Mouse (Mus musculus) brain, embryonic 14.5 days (tissue): ENCODE results near the gene Gm2022.
"Not testable (repeated sequence)": the region's sequence is repeated elsewhere in the genome, so short reads cannot be mapped to it uniquely, and the experiment has no call there.

Source experiments
- CTCF ChIP-seq: fragments of 200-500 bp; IDR thresholded peaks from 2 replicates; pipeline ENCODE4 v1.5.1; 2012; ENCODE audit warnings: inconsistent platforms, mild to moderate bottlenecking, moderate library complexity, borderline replicate concordance; ENCODE audit not compliant: insufficient read depth, insufficient read length; ENCODE audit errors: extremely low read depth
- POLR2A ChIP-seq: fragments of 200-500 bp; IDR thresholded peaks from 2 replicates; pipeline ENCODE4 v1.6.1; 2012; ENCODE audit warnings: mild to moderate bottlenecking, inconsistent platforms, borderline replicate concordance; ENCODE audit not compliant: poor library complexity, insufficient read depth, insufficient read length, severe bottlenecking; ENCODE audit errors: extremely low read depth

GRCm38 (mm10) chr12:87863638-87864037 lies 31.5 kb upstream of the Gm2022 start:
- not testable (repeated sequence) for TF ChIP-seq CTCF, POLR2A
